Mouse (Mus musculus) erythroblast, embryonic 14.5 days (primary cell): ENCODE data around the gene F3. TPM values are rescaled to one million over a fixed set of nuclear protein-coding genes. Genes with fewer than 3 reads are reported as not detected.

Experiments
- H3K27me3 ChIP-seq: 2 replicates; pipeline ENCODE4 v1.6.1; 2012; ENCODE audit warnings: inconsistent platforms; ENCODE audit not compliant: control insufficient read depth
- H3K36me3 ChIP-seq: 2 replicates; pipeline ENCODE4 v1.6.1; 2012; ENCODE audit warnings: mild to moderate bottlenecking, inconsistent platforms; ENCODE audit not compliant: control insufficient read depth
- H3K4me1 ChIP-seq: 2 replicates; pipeline ENCODE4 v1.6.1; 2012; ENCODE audit warnings: inconsistent platforms; ENCODE audit not compliant: control insufficient read depth
- H3K4me3 ChIP-seq: replicated peaks from 2 replicates; pipeline ENCODE3; 2012; ENCODE audit warnings: moderate library complexity, mild to moderate bottlenecking, inconsistent platforms
- H3K9me3 ChIP-seq: 2 replicates; pipeline ENCODE4 v1.6.1; 2012; ENCODE audit warnings: low read length, inconsistent platforms, mixed read lengths; ENCODE audit not compliant: control insufficient read depth
- GATA1 ChIP-seq: IDR thresholded peaks from 2 replicates; pipeline ENCODE4 v1.6.1; 2012; ENCODE audit warnings: low read length, inconsistent platforms, mixed read lengths
- TAL1 ChIP-seq: IDR thresholded peaks from 3 replicates; pipeline ENCODE4 v1.6.1; 2012; ENCODE audit warnings: low read length, inconsistent platforms, mixed read lengths
- polyA plus RNA-seq: library from polyadenylated mRNA; stranded (reverse); fragments of >175 nt; gene quantifications from 2 replicates; pipeline ENCODE4 v1.2.3, GENCODE M21; 2012

The F3 gene
- polyA plus RNA-seq, 1 experiment, result not detected

GRCm38 (mm10) chr3:121714461-121714860 is 8.9 kb upstream of the F3 start:
- no peak overlapping the region for H3K4me3 ChIP-seq
- no peaks in the 10 kb centered on the region for H3K4me1 ChIP-seq
- no peaks in the 10 kb centered on the region for H3K9me3 ChIP-seq
- TF ChIP-seq TAL1, result no peak
- TF ChIP-seq GATA1, result no peak
- no peaks in the 10 kb centered on the region for H3K36me3 ChIP-seq
- no peaks in the 10 kb centered on the region; the same call in 1 of the 2 replicates for H3K27me3 ChIP-seq

GRCm38 (mm10) chr3:121715336-121715735 is 8.0 kb upstream of the F3 start:
- H3K36me3 ChIP-seq, result no peaks in the 10 kb centered on the region
- no peak overlapping the region for H3K4me3 ChIP-seq
- H3K4me1 ChIP-seq, result no peaks in the 10 kb centered on the region
- TF ChIP-seq TAL1, result no peak
- TF ChIP-seq GATA1, result no peak
- no peaks in the 10 kb centered on the region; the same call in 1 of the 2 replicates for H3K27me3 ChIP-seq
- no peaks in the 10 kb centered on the region for H3K9me3 ChIP-seq

- no peaks in the 10 kb centered on the region for H3K9me3 ChIP-seq
- no peaks in the 10 kb centered on the region for H3K36me3 ChIP-seq
- TF ChIP-seq TAL1, result no peak
- no peak for TF ChIP-seq GATA1
- no peaks in the 10 kb centered on the region for H3K4me1 ChIP-seq
- peaks cover 3% of the 10 kb centered on the region for H3K27me3 ChIP-seq
- no peak overlapping the region for H3K4me3 ChIP-seq
These were observed 7.4 kb upstream of the F3 start for GRCm38 (mm10) chr3:121715741-121716459.

DNA sequence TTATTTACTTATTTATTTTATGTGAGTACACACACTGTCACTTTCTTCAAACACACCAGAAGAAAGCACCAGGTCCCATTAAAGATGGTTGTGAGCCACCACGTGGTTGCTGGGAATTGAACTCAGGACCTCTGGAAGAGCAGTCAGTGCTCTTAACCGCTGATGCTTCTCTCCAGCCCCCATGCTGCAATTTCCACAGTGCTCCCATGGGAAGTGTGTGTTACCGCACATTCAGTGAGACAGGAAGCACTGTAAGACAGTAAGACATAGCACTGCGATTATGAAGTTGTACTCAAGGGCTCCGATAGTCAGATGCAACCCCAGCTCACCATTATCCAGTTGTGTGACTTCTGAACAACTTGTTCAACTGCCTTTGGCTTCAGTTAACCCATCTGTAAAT is 6.9 kb upstream of the F3 start:
- no peaks in the 10 kb centered on the region for H3K36me3 ChIP-seq

GRCm38 (mm10) chr3:121718679-121719078 is 4.7 kb upstream of the F3 start:
- Histone ChIP-seq H3K36me3 (no peaks in the 10 kb centered on the region), H3K9me3 (no peaks in the 10 kb centered on the region), H3K27me3 (peaks cover 30% of the 10 kb centered on the region), H3K4me1 (no peaks in the 10 kb centered on the region), H3K4me3 (no peak overlapping the region)
- TF ChIP-seq TAL1, result no peak
- TF ChIP-seq GATA1, result no peak

More for the DNA sequence above, 6.9 kb upstream of the F3 start:
- Histone ChIP-seq H3K9me3 (no peaks in the 10 kb centered on the region), H3K4me1 (no peaks in the 10 kb centered on the region), H3K27me3 (peaks cover 8% of the 10 kb centered on the region), H3K4me3 (no peak overlapping the region)
- TF ChIP-seq TAL1 (no peak), GATA1 (no peak)

- Histone ChIP-seq H3K36me3 (no peaks in the 10 kb centered on the region), H3K9me3 (no peaks in the 10 kb centered on the region), H3K4me3 (no peak overlapping the region), H3K27me3 (peaks cover 40% of the 10 kb centered on the region), H3K4me1 (no peaks in the 10 kb centered on the region)
- TF ChIP-seq GATA1, result no peak
- TF ChIP-seq TAL1, result no peak
These were observed 3.6 kb upstream of the F3 start for GRCm38 (mm10) chr3:121719701-121720100.

DNA sequence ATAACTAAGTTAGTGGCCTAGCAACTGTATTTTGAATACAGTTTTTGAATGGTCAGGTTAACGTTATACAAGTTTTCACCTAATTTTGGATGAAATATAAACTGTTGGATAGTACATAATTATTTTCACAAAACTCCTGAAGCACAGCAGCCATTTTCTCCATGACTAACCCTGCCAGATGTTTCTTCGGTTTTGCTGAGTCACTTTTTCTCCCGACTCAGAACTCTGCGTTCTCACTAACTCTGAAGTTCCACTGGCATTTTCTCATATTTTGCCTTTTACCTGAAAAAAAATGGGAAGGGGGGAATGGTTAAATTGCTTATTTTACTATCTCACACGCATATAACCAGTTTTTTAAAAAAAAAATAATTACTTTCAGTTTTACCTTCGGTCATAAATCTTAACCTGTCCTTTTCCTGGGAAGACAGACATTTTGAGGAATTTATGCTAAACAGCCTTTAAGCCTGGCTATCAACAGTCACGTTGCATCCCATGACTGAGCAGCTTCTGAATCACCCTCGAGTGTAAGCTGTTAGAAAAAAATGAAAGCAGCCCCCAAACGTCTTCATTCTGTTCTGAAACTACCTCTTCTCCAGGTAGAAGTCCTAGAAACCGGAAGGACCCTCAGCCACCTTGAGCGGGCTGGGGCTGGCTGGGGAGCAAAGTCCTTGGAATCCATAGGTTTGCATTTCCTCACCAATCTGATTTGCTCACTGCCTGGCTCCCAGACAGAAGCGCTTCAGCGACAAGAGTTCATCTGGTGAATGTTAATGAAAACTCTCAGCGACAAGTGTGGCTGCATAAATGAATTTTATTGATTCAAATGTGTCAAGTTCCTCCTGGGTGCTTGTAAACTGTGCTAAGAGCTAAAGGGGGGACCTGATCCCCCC is 2.3 kb upstream of the F3 start:
- no peak for TF ChIP-seq TAL1
- TF ChIP-seq GATA1, result no peak
- Histone ChIP-seq H3K27me3 (peaks cover 51% of the 10 kb centered on the region), H3K4me3 (no peak overlapping the region), H3K36me3 (no peaks in the 10 kb centered on the region), H3K9me3 (no peaks in the 10 kb centered on the region), H3K4me1 (no peaks in the 10 kb centered on the region)

DNA sequence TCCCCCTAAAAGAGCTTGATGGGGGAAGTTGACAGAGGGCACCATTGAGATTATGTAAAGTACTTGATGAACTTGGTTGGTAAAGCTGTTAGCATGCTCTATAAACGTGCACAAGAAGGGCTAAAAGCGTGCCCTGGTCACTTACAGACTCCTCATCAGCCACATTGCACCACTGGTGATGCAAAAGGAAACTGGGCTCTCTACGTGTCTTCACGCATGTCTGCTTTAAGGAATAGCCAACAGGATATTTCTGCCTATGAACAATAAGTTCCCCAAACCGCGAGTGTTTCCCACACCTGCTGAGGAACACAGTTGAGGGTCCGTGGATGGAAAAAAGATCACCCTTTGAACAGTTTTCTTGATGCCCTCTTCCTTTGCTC is 1.7 kb upstream of the F3 start:
- H3K4me3 ChIP-seq, result no peak overlapping the region
- no peaks in the 10 kb centered on the region for H3K4me1 ChIP-seq
- no peaks in the 10 kb centered on the region for H3K36me3 ChIP-seq
- no peak for TF ChIP-seq TAL1
- no peak for TF ChIP-seq GATA1
- H3K27me3 ChIP-seq, result peaks cover 51% of the 10 kb centered on the region
- H3K9me3 ChIP-seq, result no peaks in the 10 kb centered on the region

- Histone ChIP-seq H3K36me3 (no peaks in the 10 kb centered on the region), H3K4me3 (no peak overlapping the region), H3K27me3 (peaks cover 51% of the 10 kb centered on the region), H3K9me3 (no peaks in the 10 kb centered on the region), H3K4me1 (no peaks in the 10 kb centered on the region)
- TF ChIP-seq GATA1, result no peak
- no peak for TF ChIP-seq TAL1
These were observed 709 bp downstream of the F3 start for GRCm38 (mm10) chr3:121723968-121724524.
